Mouse (Mus musculus): Measurements from ENCODE around the gene Mrps26. TPM values are rescaled to one million over a fixed set of nuclear protein-coding genes. Genes with fewer than 3 reads are reported as not detected.
A peak's percentile ranks its signal among the peaks of the same experiment; 100 is the strongest.

Gene Mrps26
- polyA plus RNA-seq, 1 experiment from 2014 or later, result 110 TPM

- Histone ChIP-seq H3K4me3 (ENCODE audit: low read depth, low read length) (no peak overlapping the region), H3K27me3 (ENCODE audit: control insufficient read depth, insufficient read depth, low read length) (peaks cover 49% of the 10 kb centered on the region), H3K4me2 (ENCODE audit: low read depth, low read length) (no peak overlapping the region), H3K4me1 (ENCODE audit: control insufficient read depth, insufficient read depth, low read length) (0 out of 2 replicates have a peak, but pooled peaks cover 3% of the 10 kb centered on the region), H3K9me3 (ENCODE audit: control insufficient read depth, low read length) (no peaks in the 10 kb centered on the region), H3K36me3 (ENCODE audit: control insufficient read depth, insufficient read depth, low read length) (no peaks in the 10 kb centered on the region), H3K9ac (replicated peaks; ENCODE audit: low read depth, low read length) (no peak overlapping the region), H3K27ac (ENCODE audit: low read depth, low read length) (no peak overlapping the region)
- ATAC-seq (ENCODE audit: low read depth), result no peak
- 11% methylated on average over 11 of the region's 11 CpGs for WGBS
These were observed 14.6 kb downstream of the Mrps26 start for GRCm38 (mm10) chr2:130578148-130578547.

GRCm38 (mm10) chr2:130579791-130580190, 16.2 kb downstream of the Mrps26 start:
- H3K9me3 ChIP-seq (ENCODE audit: control insufficient read depth, low read length), result no peaks in the 10 kb centered on the region
- no peaks in the 10 kb centered on the region for H3K36me3 ChIP-seq (ENCODE audit: control insufficient read depth, insufficient read depth, low read length)
- H3K27me3 ChIP-seq (ENCODE audit: control insufficient read depth, insufficient read depth, low read length), result peaks cover 49% of the 10 kb centered on the region
- ATAC-seq (ENCODE audit: low read depth), result no peak
- H3K4me1 ChIP-seq (ENCODE audit: control insufficient read depth, insufficient read depth, low read length), result 0 out of 2 replicates have a peak, but pooled peaks cover 3% of the 10 kb centered on the region
- 6% methylated on average over 8 of the region's 8 CpGs for WGBS
- H3K9ac ChIP-seq (replicated peaks; ENCODE audit: low read depth, low read length), result no peak overlapping the region
- H3K27ac ChIP-seq (ENCODE audit: low read depth, low read length), result no peak overlapping the region
- no peak overlapping the region for H3K4me2 ChIP-seq (ENCODE audit: low read depth, low read length)
- no peak overlapping the region for H3K4me3 ChIP-seq (ENCODE audit: low read depth, low read length)

- Histone ChIP-seq H3K36me3 (ENCODE audit: control insufficient read depth, insufficient read depth, low read length) (no peaks in the 10 kb centered on the region), H3K27ac (ENCODE audit: low read depth, low read length) (no peak overlapping the region), H3K9ac (replicated peaks; ENCODE audit: low read depth, low read length) (no peak overlapping the region), H3K9me3 (ENCODE audit: control insufficient read depth, low read length) (no peaks in the 10 kb centered on the region), H3K4me1 (ENCODE audit: control insufficient read depth, insufficient read depth, low read length) (0 out of 2 replicates have a peak, but pooled peaks cover 3% of the 10 kb centered on the region), H3K4me3 (ENCODE audit: low read depth, low read length) (peak overlapping the region; percentile 26), H3K27me3 (ENCODE audit: control insufficient read depth, insufficient read depth, low read length) (peaks cover 37% of the 10 kb centered on the region), H3K4me2 (ENCODE audit: low read depth, low read length) (peak overlapping the region; percentile 32; the same call in 1 of the 2 replicates)
- ATAC-seq (ENCODE audit: low read depth), result no peak
- 2% methylated on average over 15 of the region's 16 CpGs for WGBS
These were observed 17.7 kb downstream of the Mrps26 start for GRCm38 (mm10) chr2:130581201-130581600.

GRCm38 (mm10) chr2:130582552-130582951, 19.0 kb downstream of the Mrps26 start, which contains the start of gene Avp:
TSS of gene Avp (minus strand) at chr2:130582554.
- WGBS, result 33% methylated on average over 10 of the region's 10 CpGs
- H3K4me2 ChIP-seq (ENCODE audit: low read depth, low read length), result no peak within 1 kb of the TSS
- no peaks in the 10 kb centered on the region for H3K36me3 ChIP-seq (ENCODE audit: control insufficient read depth, insufficient read depth, low read length)
- peaks cover 30% of the 10 kb centered on the region for H3K27me3 ChIP-seq (ENCODE audit: control insufficient read depth, insufficient read depth, low read length)
- no peak for ATAC-seq (ENCODE audit: low read depth)
- H3K9me3 ChIP-seq (ENCODE audit: control insufficient read depth, low read length), result no peaks in the 10 kb centered on the region
- no peak within 1 kb of the TSS for H3K27ac ChIP-seq (ENCODE audit: low read depth, low read length)
- no peak within 1 kb of the TSS for H3K4me3 ChIP-seq (ENCODE audit: low read depth, low read length)
- no peak within 1 kb of the TSS for H3K9ac ChIP-seq (replicated peaks; ENCODE audit: low read depth, low read length)
- 0 out of 2 replicates have a peak, but pooled peaks cover 2% of the 10 kb centered on the region for H3K4me1 ChIP-seq (ENCODE audit: control insufficient read depth, insufficient read depth, low read length)

- H3K9me3 ChIP-seq (ENCODE audit: control insufficient read depth, low read length), result no peaks in the 10 kb centered on the region
- H3K27ac ChIP-seq (ENCODE audit: low read depth, low read length), result no peak overlapping the region
- no peaks in the 10 kb centered on the region for H3K4me1 ChIP-seq (ENCODE audit: control insufficient read depth, insufficient read depth, low read length)
- H3K9ac ChIP-seq (replicated peaks; ENCODE audit: low read depth, low read length), result no peak overlapping the region
- no peak overlapping the region for H3K4me3 ChIP-seq (ENCODE audit: low read depth, low read length)
- 79% methylated on average over 10 of the region's 10 CpGs for WGBS
- no peaks in the 10 kb centered on the region for H3K36me3 ChIP-seq (ENCODE audit: control insufficient read depth, insufficient read depth, low read length)
- ATAC-seq (ENCODE audit: low read depth), result no peak
- H3K27me3 ChIP-seq (ENCODE audit: control insufficient read depth, insufficient read depth, low read length), result peaks cover 20% of the 10 kb centered on the region
- no peak overlapping the region for H3K4me2 ChIP-seq (ENCODE audit: low read depth, low read length)
These were observed 20.5 kb downstream of the Mrps26 start for GRCm38 (mm10) chr2:130583902-130584560.

GRCm38 (mm10) chr2:130586016-130586415, 22.5 kb downstream of the Mrps26 start:
- H3K27me3 ChIP-seq (ENCODE audit: control insufficient read depth, insufficient read depth, low read length), result peaks cover 6% of the 10 kb centered on the region; the same call in 1 of the 2 replicates
- no peak overlapping the region for H3K4me2 ChIP-seq (ENCODE audit: low read depth, low read length)
- no peak for ATAC-seq (ENCODE audit: low read depth)
- H3K9me3 ChIP-seq (ENCODE audit: control insufficient read depth, low read length), result no peaks in the 10 kb centered on the region
- H3K4me1 ChIP-seq (ENCODE audit: control insufficient read depth, insufficient read depth, low read length), result no peaks in the 10 kb centered on the region
- no peak overlapping the region for H3K4me3 ChIP-seq (ENCODE audit: low read depth, low read length)
- WGBS, result 86% methylated on average over 6 of the region's 6 CpGs
- H3K36me3 ChIP-seq (ENCODE audit: control insufficient read depth, insufficient read depth, low read length), result peaks cover 8% of the 10 kb centered on the region; the same call in 1 of the 2 replicates
- no peak overlapping the region for H3K27ac ChIP-seq (ENCODE audit: low read depth, low read length)
- H3K9ac ChIP-seq (replicated peaks; ENCODE audit: low read depth, low read length), result no peak overlapping the region

- Histone ChIP-seq H3K4me3 (ENCODE audit: low read depth, low read length) (no peak overlapping the region), H3K9ac (replicated peaks; ENCODE audit: low read depth, low read length) (no peak overlapping the region), H3K27me3 (ENCODE audit: control insufficient read depth, insufficient read depth, low read length) (no peaks in the 10 kb centered on the region), H3K36me3 (ENCODE audit: control insufficient read depth, insufficient read depth, low read length) (peaks cover 12% of the 10 kb centered on the region; the same call in 1 of the 2 replicates), H3K4me1 (ENCODE audit: control insufficient read depth, insufficient read depth, low read length) (no peaks in the 10 kb centered on the region), H3K27ac (ENCODE audit: low read depth, low read length) (no peak overlapping the region), H3K9me3 (ENCODE audit: control insufficient read depth, low read length) (no peaks in the 10 kb centered on the region), H3K4me2 (ENCODE audit: low read depth, low read length) (no peak overlapping the region)
- WGBS, result 90% methylated on average over 2 of the region's 2 CpGs
- ATAC-seq (ENCODE audit: low read depth), result no peak
These were observed 24.8 kb downstream of the Mrps26 start for GRCm38 (mm10) chr2:130588373-130588772.

GRCm38 (mm10) chr2:130589157-130589556, 25.6 kb downstream of the Mrps26 start:
- Histone ChIP-seq H3K4me2 (ENCODE audit: low read depth, low read length) (no peak overlapping the region), H3K27me3 (ENCODE audit: control insufficient read depth, insufficient read depth, low read length) (no peaks in the 10 kb centered on the region), H3K27ac (ENCODE audit: low read depth, low read length) (no peak overlapping the region), H3K4me3 (ENCODE audit: low read depth, low read length) (no peak overlapping the region), H3K9me3 (ENCODE audit: control insufficient read depth, low read length) (no peaks in the 10 kb centered on the region), H3K36me3 (ENCODE audit: control insufficient read depth, insufficient read depth, low read length) (peaks cover 12% of the 10 kb centered on the region; the same call in 1 of the 2 replicates), H3K4me1 (ENCODE audit: control insufficient read depth, insufficient read depth, low read length) (no peaks in the 10 kb centered on the region), H3K9ac (replicated peaks; ENCODE audit: low read depth, low read length) (no peak overlapping the region)
- ATAC-seq (ENCODE audit: low read depth), result no peak
- 61% methylated on average over 4 of the region's 4 CpGs for WGBS

- Histone ChIP-seq H3K9me3 (ENCODE audit: control insufficient read depth, low read length) (no peaks in the 10 kb centered on the region), H3K4me1 (ENCODE audit: control insufficient read depth, insufficient read depth, low read length) (no peaks in the 10 kb centered on the region), H3K9ac (replicated peaks; ENCODE audit: low read depth, low read length) (no peak overlapping the region), H3K36me3 (ENCODE audit: control insufficient read depth, insufficient read depth, low read length) (peaks cover 12% of the 10 kb centered on the region; the same call in 1 of the 2 replicates), H3K27ac (ENCODE audit: low read depth, low read length) (no peak overlapping the region), H3K4me3 (ENCODE audit: low read depth, low read length) (no peak overlapping the region), H3K27me3 (ENCODE audit: control insufficient read depth, insufficient read depth, low read length) (no peaks in the 10 kb centered on the region), H3K4me2 (ENCODE audit: low read depth, low read length) (no peak overlapping the region)
- ATAC-seq (ENCODE audit: low read depth), result no peak
- WGBS, result 92% methylated on average over 2 of the region's 2 CpGs
These were observed 26.2 kb downstream of the Mrps26 start for GRCm38 (mm10) chr2:130589761-130590160.
